Mouse (Mus musculus) ES-E14 (cell line): ENCODE data around the gene Lsm12. TPM values are rescaled to one million over a fixed set of nuclear protein-coding genes. Genes with fewer than 3 reads are reported as not detected.

ENCODE experiments used
- DNase-seq: peaks from one replicate; pipeline ENCODE4 v3.0.0-alpha.2; 2013; ENCODE audit warnings: low read depth, low spot score
- H3K27ac ChIP-seq: 2 replicates; pipeline ENCODE4 v1.5.1; 2012; ENCODE audit warnings: low read depth, mild to moderate bottlenecking, low read length, moderate library complexity, mixed read lengths; ENCODE audit not compliant: poor library complexity, insufficient read depth, severe bottlenecking
- H3K36me3 ChIP-seq: 2 replicates; pipeline ENCODE4 v1.6.1; 2012; ENCODE audit warnings: mild to moderate bottlenecking, low read length, moderate library complexity, mixed read lengths; ENCODE audit not compliant: control insufficient read depth, poor library complexity, insufficient read depth, severe bottlenecking
- H3K4me1 ChIP-seq, 2 experiments: fragments of 150-350 bp in 1 of 2; sonication (generic) in 1 of 2; 2 replicates each; pipeline ENCODE4 v1.6.1; 2012; ENCODE audit warnings: low read length in 2 of 2, mild to moderate bottlenecking in 1 of 2, mixed read lengths in 1 of 2; ENCODE audit not compliant: control insufficient read depth in 2 of 2, insufficient read depth in 2 of 2, poor library complexity in 1 of 2
- H3K4me3 ChIP-seq, 2 experiments: fragments of 150-350 bp in 1 of 2; sonication (generic) in 1 of 2; 2 replicates each; pipeline ENCODE4 v1.5.1; 2012; ENCODE audit warnings: low read length in 2 of 2, low read depth in 1 of 2, mild to moderate bottlenecking in 1 of 2, mixed read lengths in 1 of 2; ENCODE audit not compliant: insufficient read depth in 1 of 2, poor library complexity in 1 of 2, severe bottlenecking in 1 of 2
- H3K9ac ChIP-seq: 2 replicates; pipeline ENCODE4 v1.6.1; 2012; ENCODE audit warnings: low read depth, mild to moderate bottlenecking, low read length, mixed read lengths; ENCODE audit not compliant: poor library complexity, insufficient read depth, severe bottlenecking
- H3K9me3 ChIP-seq: fragments of 150-350 bp; sonication (generic); 2 replicates; pipeline ENCODE4 v1.6.1; 2012; ENCODE audit warnings: low read depth, mild to moderate bottlenecking, low read length; ENCODE audit not compliant: control insufficient read depth, insufficient read depth
- CHD2 ChIP-seq: IDR thresholded peaks from 2 replicates; pipeline ENCODE4 v1.6.1; 2014; ENCODE audit warnings: mild to moderate bottlenecking, low read depth, low read length, inconsistent platforms
- HCFC1 ChIP-seq: IDR thresholded peaks from 2 replicates; pipeline ENCODE4 v1.6.1; 2012; ENCODE audit warnings: low read length, inconsistent platforms, borderline replicate concordance; ENCODE audit not compliant: insufficient read depth
- MAFK ChIP-seq: IDR thresholded peaks from 2 replicates; pipeline ENCODE4 v1.6.1; 2014; ENCODE audit warnings: mild to moderate bottlenecking, low read depth, low read length, inconsistent platforms; ENCODE audit not compliant: insufficient read depth
- ZC3H11A ChIP-seq: IDR thresholded peaks from 2 replicates; pipeline ENCODE4 v1.6.1; 2012; ENCODE audit warnings: low read depth, mild to moderate bottlenecking, inconsistent platforms, low read length, borderline replicate concordance
- ZNF384 ChIP-seq: IDR thresholded peaks from 2 replicates; pipeline ENCODE4 v1.6.1; 2012; ENCODE audit warnings: low read depth, low read length, inconsistent platforms
- in situ Hi-C, 2 experiments: fragments of 600-800 bp; cut with MboI; formaldehyde crosslinking; loops; one replicate each; pipeline ENCODE4 v1.15.1; 2025; ENCODE audit warnings: low sequenced_read_pairs in 2 of 2, inconsistent platforms in 1 of 2; ENCODE audit not compliant: unreplicated experiment in 2 of 2
- total RNA-seq: library from RNA; depleted of rRNA; stranded (reverse); fragments of 300-350 nt; gene quantifications from 2 replicates; pipeline ENCODE4 v1.2.3, GENCODE M21; 2012

The Lsm12 gene
- total RNA-seq, 1 experiment: 49.1 TPM

DNA sequence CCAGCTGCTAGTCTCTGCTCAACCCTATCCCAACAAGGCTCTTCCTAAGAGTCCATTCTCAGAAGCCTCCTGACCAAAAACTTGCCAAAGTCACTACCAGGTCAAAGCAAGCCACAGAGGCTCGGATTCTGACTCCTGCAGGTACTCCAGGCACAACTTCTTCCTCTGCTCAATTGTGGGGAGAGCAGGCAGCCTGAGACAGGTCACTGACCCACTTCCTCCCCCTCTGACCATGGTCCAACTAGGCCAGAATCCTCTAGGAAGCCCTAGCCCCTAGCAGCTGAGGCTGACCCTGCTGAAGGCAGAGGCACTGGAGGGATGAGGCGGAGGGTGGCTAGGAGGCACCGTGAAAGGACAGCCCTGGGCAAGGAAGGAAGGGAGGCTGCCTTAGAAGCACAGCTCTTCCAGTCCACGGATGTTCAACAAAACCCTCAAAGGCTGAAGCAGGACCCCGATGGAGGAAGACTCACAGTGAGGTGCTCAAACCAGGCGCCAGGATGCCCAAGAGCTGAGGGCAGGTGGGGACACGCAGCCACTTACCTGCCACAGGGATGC, 32.9 kb upstream of the Lsm12 start:
- no peaks in the 10 kb centered on the region for H3K9me3 ChIP-seq
- no peak overlapping the region for H3K9ac ChIP-seq
- TF ChIP-seq CHD2 (no peak), MAFK (no peak), HCFC1 (no peak), ZC3H11A (no peak), ZNF384 (no peak)
- no peak for DNase-seq
- peaks cover 10% of the 10 kb centered on the region; the same call in 1 of the 2 replicates for H3K36me3 ChIP-seq
- H3K4me3 ChIP-seq: 0 out of 4 replicates have a peak overlapping the region, but pooled peaks of 1 of the 2 experiments have one; percentile 56
- in situ Hi-C loops: no loop called here
- H3K4me1 ChIP-seq: peaks cover 0 to 26% of the 10 kb centered on the region in 2 experiments; a peak in 3 of 4 replicates
- no peak overlapping the region for H3K27ac ChIP-seq

DNA sequence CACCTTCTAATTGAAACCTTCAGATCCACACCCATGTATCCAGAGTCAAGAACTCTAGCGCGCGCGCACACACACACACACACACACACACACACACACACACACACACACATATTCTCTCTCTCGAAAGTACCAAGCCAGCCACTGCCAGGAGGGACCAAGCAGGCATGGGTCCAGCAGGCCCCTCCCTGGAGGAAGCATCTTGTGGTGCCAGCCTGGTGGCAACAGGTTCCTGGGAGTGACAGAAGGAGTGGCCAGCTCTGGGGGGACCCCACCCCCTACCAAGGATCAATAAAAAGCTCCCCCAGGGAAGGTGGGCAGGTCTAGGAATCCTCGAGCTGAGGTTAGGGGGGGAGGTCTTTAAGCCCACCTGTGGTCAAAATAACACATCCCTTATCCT, 32.3 kb upstream of the Lsm12 start:
- in situ Hi-C loops: no loop called here
- no peak for TF ChIP-seq MAFK
- no peak for TF ChIP-seq ZC3H11A
- no peak for TF ChIP-seq CHD2
- TF ChIP-seq ZNF384: no peak
- no peak for TF ChIP-seq HCFC1
- Histone ChIP-seq H3K27ac (no peak overlapping the region), H3K36me3 (peaks cover 6% of the 10 kb centered on the region; the same call in 1 of the 2 replicates), H3K9me3 (no peaks in the 10 kb centered on the region), H3K9ac (no peak overlapping the region), H3K4me1 (peaks cover 0 to 24% of the 10 kb centered on the region in 2 experiments; a peak in 3 of 4 replicates), H3K4me3 (no peak overlapping the region)
- no peak for DNase-seq

DNA sequence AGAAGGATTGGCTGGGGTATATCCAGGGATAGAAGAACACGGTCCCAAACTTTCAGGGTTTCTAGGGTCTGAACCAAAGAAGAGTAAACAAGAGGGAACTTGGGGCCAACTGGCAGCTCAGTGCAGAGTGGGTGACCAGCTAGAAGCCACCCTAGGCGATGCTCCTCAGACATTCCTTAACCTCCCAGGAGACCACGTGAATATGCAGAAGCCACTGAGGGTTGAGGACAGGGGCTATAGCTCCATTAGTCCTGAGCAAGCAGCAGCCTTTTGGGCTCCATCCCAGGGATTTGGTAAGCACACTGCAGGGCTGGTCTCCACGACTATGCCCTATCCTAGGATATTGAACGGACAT, 31.8 kb upstream of the Lsm12 start:
- in situ Hi-C loops: no loop called here
- H3K4me3 ChIP-seq: no peak overlapping the region
- H3K4me1 ChIP-seq: peaks cover 0 to 21% of the 10 kb centered on the region in 2 experiments; a peak in 3 of 4 replicates
- no peak overlapping the region for H3K27ac ChIP-seq
- no peak overlapping the region for H3K9ac ChIP-seq
- H3K36me3 ChIP-seq: peaks cover 6% of the 10 kb centered on the region; the same call in 1 of the 2 replicates
- H3K9me3 ChIP-seq: no peaks in the 10 kb centered on the region
- DNase-seq: no peak
- TF ChIP-seq ZNF384 (no peak), HCFC1 (no peak), CHD2 (no peak), MAFK (no peak), ZC3H11A (no peak)

DNA sequence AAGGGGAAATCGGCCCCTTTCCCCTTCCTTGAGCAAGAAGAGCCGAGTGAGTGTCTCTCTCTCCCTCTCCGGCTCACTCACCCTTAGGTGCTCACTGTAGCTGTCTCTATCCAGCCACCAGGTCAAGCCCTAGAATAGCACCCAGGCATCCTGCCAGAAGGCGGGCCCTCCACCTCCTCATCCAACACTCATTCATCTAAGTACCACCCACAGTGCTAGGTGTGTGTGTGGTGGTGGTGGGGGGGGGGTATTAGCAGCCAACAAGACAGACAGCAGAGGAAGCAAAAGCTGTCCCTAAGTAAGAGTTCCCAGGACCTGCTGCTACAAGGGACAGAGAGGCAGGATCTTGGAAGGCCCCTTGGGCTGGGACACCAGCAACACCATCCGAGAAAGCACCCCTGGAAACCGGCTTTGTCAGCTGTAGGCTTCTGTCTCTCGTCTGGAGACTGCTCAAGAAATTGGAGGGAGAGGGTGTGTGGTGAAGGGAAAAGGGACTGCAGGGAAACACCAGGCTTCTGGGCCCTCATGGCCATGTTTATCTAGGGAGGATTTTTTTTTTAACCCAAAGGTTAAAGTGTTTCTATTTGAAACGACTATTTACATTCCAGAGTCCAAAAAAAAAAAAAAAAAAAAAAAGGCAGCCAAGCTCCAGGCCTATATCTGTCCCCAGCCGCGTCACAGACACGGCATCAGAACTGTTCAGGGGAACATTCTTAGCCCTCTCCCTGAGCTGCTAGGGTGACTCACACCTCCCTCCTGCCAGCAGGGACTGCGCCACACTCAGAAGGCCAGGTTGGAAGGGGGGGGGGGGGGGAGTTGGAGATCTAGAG, 31.2 kb upstream of the Lsm12 start:
- Histone ChIP-seq H3K4me3 (no peak overlapping the region), H3K27ac (no peak overlapping the region), H3K9ac (no peak overlapping the region), H3K9me3 (no peaks in the 10 kb centered on the region), H3K4me1 (peaks cover 0 to 21% of the 10 kb centered on the region in 2 experiments; a peak in 3 of 4 replicates), H3K36me3 (peaks cover 6% of the 10 kb centered on the region; the same call in 1 of the 2 replicates)
- DNase-seq: no peak
- TF ChIP-seq MAFK (no peak), ZC3H11A (no peak), CHD2 (no peak), ZNF384 (0 out of 2 replicates have a peak, but pooled peaks have one; percentile 32), HCFC1 (no peak)
- in situ Hi-C loops: no loop called here
